Mouse (Mus musculus) kidney, embryonic 14.5 days (tissue): ENCODE data around the gene Ms4a3. TPM values are rescaled to one million over a fixed set of nuclear protein-coding genes. Genes with fewer than 3 reads are reported as not detected.

Experiments used
- ATAC-seq: fragments of 200-750 bp; cut with Nextera tagmentation; 2 replicates; pipeline ENCODE4 v1.8.0; 2017; ENCODE audit warnings: moderate number of reproducible peaks, mild to moderate bottlenecking, moderate TSS enrichment, moderate library complexity; ENCODE audit not compliant: low FRiP score, low TSS enrichment
- H3K27ac ChIP-seq: fragments of 300-500 bp; sonication (generic); 2 replicates; pipeline ENCODE4 v1.5.1; 2014; ENCODE audit warnings: low read depth, mild to moderate bottlenecking, low read length, moderate library complexity, mixed read lengths
- H3K27me3 ChIP-seq: fragments of 300-500 bp; sonication (generic); 2 replicates; pipeline ENCODE4 v1.6.1; 2014; ENCODE audit warnings: mild to moderate bottlenecking, low read length; ENCODE audit not compliant: control insufficient read depth, insufficient read depth
- H3K36me3 ChIP-seq: fragments of 300-500 bp; sonication (generic); 2 replicates; pipeline ENCODE4 v1.6.1; 2014; ENCODE audit warnings: low read length, mixed read lengths; ENCODE audit not compliant: control insufficient read depth, insufficient read depth
- H3K4me1 ChIP-seq: fragments of 300-500 bp; sonication (generic); 2 replicates; pipeline ENCODE4 v1.6.1; 2014; ENCODE audit warnings: low read length, mixed read lengths; ENCODE audit not compliant: control insufficient read depth, insufficient read depth
- H3K4me2 ChIP-seq: fragments of 300-500 bp; sonication (generic); replicated peaks from 2 replicates; pipeline ENCODE4 v1.6.1; 2014; ENCODE audit warnings: low read depth, mild to moderate bottlenecking, low read length
- H3K4me3 ChIP-seq: fragments of 300-500 bp; sonication (generic); 2 replicates; pipeline ENCODE4 v1.5.1; 2014; ENCODE audit warnings: mild to moderate bottlenecking, low read length
- H3K9ac ChIP-seq: fragments of 300-500 bp; sonication (generic); 2 replicates; pipeline ENCODE4 v1.6.1; 2014; ENCODE audit warnings: low read depth, mild to moderate bottlenecking, low read length, moderate library complexity
- H3K9me3 ChIP-seq: fragments of 300-500 bp; sonication (generic); 2 replicates; pipeline ENCODE4 v1.6.1; 2016; ENCODE audit warnings: low read length; ENCODE audit not compliant: control insufficient read depth
- WGBS: fragments of 180-500 bp; shearing (Covaris S2); extraction: QIAGEN DNeasy Blood & Tissue Kit; methylation state at CpG from one replicate; pipeline ENCODE4 v1.1.7; 2014; 5-methylcytosine and 5-hydroxymethylcytosine counted together
- polyA plus RNA-seq: library from polyadenylated mRNA; unstranded; fragments of >200 nt; fragmentation: Nextera tagmentation; extraction: Ambion mirVana; gene quantifications from 2 replicates; pipeline ENCODE4 v1.2.1, GENCODE M21; 2014

Ms4a3 gene
- polyA plus RNA-seq, 1 experiment from 2014 or later = not detected

- Histone ChIP-seq H3K36me3 (no peaks in the 10 kb centered on the region), H3K9ac (no peak overlapping the region), H3K27ac (no peak overlapping the region), H3K4me2 (no peak overlapping the region), H3K4me3 (no peak overlapping the region), H3K9me3 (no peaks in the 10 kb centered on the region), H3K27me3 (no peaks in the 10 kb centered on the region), H3K4me1 (no peaks in the 10 kb centered on the region)
- 19% methylated on average over 1 of the region's 1 CpGs for WGBS
- ATAC-seq = peak; percentile 47; the same call in 1 of the 2 replicates
These were observed 32.5 kb downstream of the Ms4a3 start for GRCm38 (mm10) chr19:11608172-11608571.

GRCm38 (mm10) chr19:11604603-11605002, 36.0 kb downstream of the Ms4a3 start, which contains the start of gene Ms4a6d:
TSS of gene Ms4a6d (minus strand) at chr19:11604849.
- WGBS = 89% methylated on average over 2 of the region's 2 CpGs
- ATAC-seq = no peak

DNA sequence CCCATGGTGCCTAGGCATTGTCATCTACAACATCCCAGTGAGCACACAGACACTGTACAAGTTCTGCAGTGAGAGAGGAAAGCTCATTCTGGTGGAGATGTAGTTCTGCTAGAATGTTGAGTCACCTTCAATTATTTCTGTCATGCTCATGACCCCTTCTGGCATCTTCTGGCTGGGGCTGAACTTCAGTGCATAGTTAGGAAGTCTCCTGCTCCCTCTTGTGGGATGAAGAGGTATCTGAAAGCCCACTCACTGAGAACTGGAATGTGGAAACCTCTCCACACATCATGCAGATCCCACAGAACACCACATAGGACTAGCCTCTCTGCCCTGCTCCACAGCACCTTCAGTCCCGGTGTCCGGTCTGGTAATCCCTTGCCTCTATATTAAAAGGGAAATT, 38.6 kb downstream of the Ms4a3 start:
- ATAC-seq = peak; percentile 35; the same call in 1 of the 2 replicates
- H3K4me2 ChIP-seq = no peak overlapping the region
- H3K27ac ChIP-seq = no peak overlapping the region
- H3K27me3 ChIP-seq = no peaks in the 10 kb centered on the region
- no peaks in the 10 kb centered on the region for H3K4me1 ChIP-seq
- H3K4me3 ChIP-seq = no peak overlapping the region
- WGBS = 86% methylated on average over 2 of the region's 2 CpGs
- no peak overlapping the region for H3K9ac ChIP-seq
- H3K36me3 ChIP-seq = no peaks in the 10 kb centered on the region
- no peaks in the 10 kb centered on the region for H3K9me3 ChIP-seq

More at GRCm38 (mm10) chr19:11604603-11605002, 36.0 kb downstream of the Ms4a3 start, which contains the start of gene Ms4a6d:
- Histone ChIP-seq H3K27ac (no peak within 1 kb of the TSS), H3K9me3 (no peaks in the 10 kb centered on the region), H3K9ac (no peak within 1 kb of the TSS), H3K4me1 (no peaks in the 10 kb centered on the region), H3K27me3 (no peaks in the 10 kb centered on the region), H3K36me3 (no peaks in the 10 kb centered on the region), H3K4me3 (no peak within 1 kb of the TSS), H3K4me2 (no peak within 1 kb of the TSS)

DNA sequence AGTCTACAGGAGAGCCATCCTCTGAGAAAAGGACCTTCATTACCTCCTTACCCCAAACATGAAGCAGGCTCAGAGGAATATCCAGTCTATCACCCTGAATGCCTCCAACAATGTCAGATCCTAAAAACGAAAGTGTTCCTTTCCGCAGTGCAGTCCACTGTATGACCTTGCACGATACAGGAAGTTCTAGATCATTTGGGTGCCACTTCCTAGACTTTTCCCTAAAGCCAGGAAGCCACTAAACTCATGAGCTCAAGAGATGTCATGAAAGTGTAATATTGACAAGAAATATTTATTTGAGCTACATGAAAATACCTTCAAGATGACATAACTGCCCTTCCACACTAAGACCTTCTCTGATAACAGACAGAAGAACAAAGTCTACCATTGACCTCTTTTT, 39.3 kb downstream of the Ms4a3 start:
- H3K27ac ChIP-seq = no peak overlapping the region
- no peaks in the 10 kb centered on the region for H3K36me3 ChIP-seq
- H3K9ac ChIP-seq = no peak overlapping the region
- H3K9me3 ChIP-seq = no peaks in the 10 kb centered on the region
- no peaks in the 10 kb centered on the region for H3K27me3 ChIP-seq
- H3K4me3 ChIP-seq = no peak overlapping the region
- 90% methylated on average over 3 of the region's 3 CpGs for WGBS
- H3K4me1 ChIP-seq = no peaks in the 10 kb centered on the region
- H3K4me2 ChIP-seq = no peak overlapping the region
- ATAC-seq = no peak

DNA sequence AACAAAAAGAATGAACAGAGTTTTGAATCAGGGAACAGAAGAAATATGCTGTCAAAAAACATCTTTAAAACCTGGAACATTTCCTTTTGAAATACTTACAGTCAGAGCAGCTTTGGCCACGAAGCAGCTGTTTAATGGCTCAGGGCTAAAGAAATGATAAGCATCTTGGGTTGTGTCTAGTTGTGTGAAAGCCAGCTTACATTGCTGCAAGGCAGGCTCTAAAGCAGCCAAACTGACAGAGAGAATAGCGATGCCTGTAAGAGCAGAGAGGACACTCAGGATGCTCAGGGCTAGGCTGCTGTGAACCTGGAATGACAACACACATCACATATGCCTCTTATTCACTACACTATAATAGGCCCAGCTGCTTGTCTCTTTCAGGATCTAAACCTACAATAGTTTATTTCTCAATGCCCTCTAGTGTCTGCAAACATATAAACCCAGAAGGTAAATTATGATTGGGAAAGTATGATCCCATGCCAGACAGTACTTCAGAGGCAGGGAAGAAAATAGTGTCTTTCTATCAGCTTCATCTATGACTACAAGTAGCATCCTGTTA, 50.7 kb downstream of the Ms4a3 start:
- H3K4me1 ChIP-seq = no peaks in the 10 kb centered on the region
- 72% methylated on average over 2 of the region's 2 CpGs for WGBS

DNA sequence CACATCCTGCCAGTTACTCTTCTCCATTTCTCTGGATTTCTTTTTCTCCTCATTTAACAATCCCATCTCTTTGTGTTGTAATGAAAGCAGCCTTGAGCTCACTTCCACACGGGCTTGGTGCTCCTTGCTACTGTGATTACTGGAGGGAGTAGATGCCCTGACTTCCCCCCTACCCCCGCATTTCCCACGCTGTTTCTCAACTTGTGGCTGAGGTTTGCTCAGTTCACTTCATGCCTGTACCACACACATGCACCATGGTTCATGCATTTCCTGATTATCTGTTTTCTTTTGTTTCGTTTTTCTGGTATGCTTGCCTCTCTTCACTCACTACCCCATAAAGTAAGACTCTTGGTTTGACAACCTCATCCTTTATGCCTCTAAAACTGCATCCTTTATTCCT, 51.4 kb downstream of the Ms4a3 start:
- WGBS = 66% methylated on average over 4 of the region's 4 CpGs
- no peaks in the 10 kb centered on the region for H3K9me3 ChIP-seq
- H3K4me3 ChIP-seq = no peak overlapping the region
- no peaks in the 10 kb centered on the region for H3K27me3 ChIP-seq
- H3K4me2 ChIP-seq = no peak overlapping the region
- ATAC-seq = no peak
- no peaks in the 10 kb centered on the region for H3K4me1 ChIP-seq
- H3K9ac ChIP-seq = no peak overlapping the region
- H3K36me3 ChIP-seq = no peaks in the 10 kb centered on the region
- H3K27ac ChIP-seq = no peak overlapping the region

More for the DNA sequence above, 50.7 kb downstream of the Ms4a3 start:
- H3K36me3 ChIP-seq = no peaks in the 10 kb centered on the region
- ATAC-seq = no peak
- no peak overlapping the region for H3K9ac ChIP-seq
- H3K4me2 ChIP-seq = no peak overlapping the region
- H3K27ac ChIP-seq = no peak overlapping the region
- no peak overlapping the region for H3K4me3 ChIP-seq
- no peaks in the 10 kb centered on the region for H3K9me3 ChIP-seq
- H3K27me3 ChIP-seq = no peaks in the 10 kb centered on the region

Other genes with a start within 250 kb of the Ms4a3 start
- 0.29 and 1.6 TPM in 2 replicates for gene Ms4a4c, start 236.1 kb downstream of the Ms4a3 start, polyA plus RNA-seq
- gene Ms4a4b, start 197.3 kb downstream of the Ms4a3 start, polyA plus RNA-seq = not detected in 2 replicates
- 4.6 and 5.0 TPM in 2 replicates for gene Ms4a6c, start 171.5 kb downstream of the Ms4a3 start, polyA plus RNA-seq
- not detected in 2 replicates for gene Gm8369, start 154.9 kb downstream of the Ms4a3 start, polyA plus RNA-seq
- gene Ms4a6b, start 124.3 kb downstream of the Ms4a3 start, polyA plus RNA-seq = 3.5 and 3.9 TPM in 2 replicates
- gene Ms4a4d, start 104.0 kb downstream of the Ms4a3 start, polyA plus RNA-seq = 0.19 TPM in 1 of 2 replicates, not detected in the other
- 2.6 and 2.9 TPM in 2 replicates for gene Ms4a6d, start 36.0 kb downstream of the Ms4a3 start, polyA plus RNA-seq
- gene Ms4a2, start 17.1 kb downstream of the Ms4a3 start, polyA plus RNA-seq = 1.1 and 1.6 TPM in 2 replicates
- gene Oosp2, start 19.7 kb upstream of the Ms4a3 start, polyA plus RNA-seq = not detected in 2 replicates
- gene Oosp1, start 50.3 kb upstream of the Ms4a3 start, polyA plus RNA-seq = not detected in 2 replicates
- gene Oosp3, start 56.2 kb upstream of the Ms4a3 start, polyA plus RNA-seq = not detected in 2 replicates
- not detected in 2 replicates for gene Gif, start 106.7 kb upstream of the Ms4a3 start, polyA plus RNA-seq
- gene Mrpl16, start 129.5 kb upstream of the Ms4a3 start, polyA plus RNA-seq = 59.8 and 64.9 TPM in 2 replicates
- gene Stx3, start 178.6 kb upstream of the Ms4a3 start, polyA plus RNA-seq = 19.8 and 20.9 TPM in 2 replicates
- 0.12 TPM in 1 of 2 replicates, not detected in the other for gene Olfr1417, start 198.4 kb upstream of the Ms4a3 start, polyA plus RNA-seq
- gene Olfr1418, start 220.2 kb upstream of the Ms4a3 start, polyA plus RNA-seq = not detected in 2 replicates
- not detected in 2 replicates for gene Olfr1419, start 234.3 kb upstream of the Ms4a3 start, polyA plus RNA-seq
- 0.13 and 0.24 TPM in 2 replicates for gene Olfr1420, start 245.7 kb upstream of the Ms4a3 start, polyA plus RNA-seq